Mouse (Mus musculus) small intestine, adult 10 weeks (tissue): ENCODE data around the gene Oxct2b. TPM values are rescaled to one million over a fixed set of nuclear protein-coding genes. Genes with fewer than 3 reads are reported as not detected.

Source experiments
- polyA plus RNA-seq: library from polyadenylated mRNA; stranded (reverse); fragments of 350-450 nt; fragmentation: Illumina TruSeq; extraction: RNeasy Lipid Tissue Mini Kit (QIAGEN cat#74804); gene quantifications from one replicate; pipeline ENCODE4 v1.2.3, GENCODE M21; 2014; ENCODE audit warnings: low replicate concordance

Gene Oxct2b
- not detected for polyA plus RNA-seq

DNA sequence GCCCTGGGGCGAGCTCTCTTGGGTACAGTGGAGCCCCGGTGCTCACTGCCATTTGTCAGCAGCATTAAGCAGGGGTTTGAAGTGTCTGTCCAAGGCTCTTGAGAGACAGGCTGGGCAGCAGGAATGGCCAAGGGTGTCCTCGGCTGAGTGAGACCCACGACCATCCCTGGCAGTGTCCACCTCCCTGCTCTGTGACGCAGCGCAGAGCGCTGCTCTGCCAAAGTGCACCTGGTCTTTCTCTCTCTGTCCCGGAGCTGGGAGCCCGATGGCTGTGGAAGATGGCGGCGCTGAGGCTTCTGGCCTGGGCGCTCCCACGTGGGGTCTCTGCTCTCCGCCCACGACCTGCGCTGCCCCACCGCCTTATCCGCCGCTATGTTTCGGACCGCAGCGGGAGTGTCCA lies at the start of gene Oxct2b:
Oxct2b (plus strand) TSS at position 256 of the 400 bp plus-strand sequence.

DNA sequence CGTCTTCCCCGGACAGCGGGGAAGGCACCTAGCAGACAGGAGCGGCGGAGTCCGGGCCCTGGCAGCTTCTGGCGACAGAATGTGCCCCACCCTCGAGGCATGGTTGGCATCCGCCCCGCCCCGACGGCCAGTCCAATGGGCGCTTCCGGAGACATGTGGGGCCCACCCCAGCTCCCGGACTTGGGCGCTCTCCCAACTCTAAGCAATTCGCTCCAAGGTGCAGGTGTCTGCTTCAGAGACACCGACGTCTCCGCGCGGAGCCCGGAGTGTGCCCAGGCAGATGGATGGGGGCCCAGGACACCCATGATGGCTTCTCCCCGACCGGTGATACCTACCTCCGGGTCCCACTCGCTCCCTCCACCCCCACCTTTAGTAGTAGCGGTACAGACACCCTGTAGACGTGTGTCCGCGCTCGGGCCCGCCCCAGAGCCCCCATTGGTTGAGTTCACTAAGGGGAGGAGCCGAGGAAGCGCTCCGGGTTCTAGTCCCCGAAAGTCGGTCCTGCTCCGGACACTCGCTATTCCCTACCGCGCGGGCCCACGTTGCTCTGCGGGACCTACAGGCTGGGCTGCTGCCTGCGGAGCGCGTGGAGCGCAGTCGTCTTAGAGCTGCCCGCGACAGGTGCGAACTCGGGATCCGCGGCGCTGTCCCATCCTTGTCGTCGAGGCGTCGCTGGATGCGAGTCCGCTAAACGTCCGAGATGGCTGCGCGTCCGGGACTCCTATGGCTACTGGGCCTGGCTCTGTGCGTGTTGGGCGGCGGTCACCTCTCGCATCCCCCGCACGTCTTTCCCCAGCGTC lies 11.2 kb upstream of the Oxct2b start, which contains the start of gene Bmp8b:
Bmp8b (plus strand) TSS at position 515 of the 800 bp plus-strand sequence.

DNA sequence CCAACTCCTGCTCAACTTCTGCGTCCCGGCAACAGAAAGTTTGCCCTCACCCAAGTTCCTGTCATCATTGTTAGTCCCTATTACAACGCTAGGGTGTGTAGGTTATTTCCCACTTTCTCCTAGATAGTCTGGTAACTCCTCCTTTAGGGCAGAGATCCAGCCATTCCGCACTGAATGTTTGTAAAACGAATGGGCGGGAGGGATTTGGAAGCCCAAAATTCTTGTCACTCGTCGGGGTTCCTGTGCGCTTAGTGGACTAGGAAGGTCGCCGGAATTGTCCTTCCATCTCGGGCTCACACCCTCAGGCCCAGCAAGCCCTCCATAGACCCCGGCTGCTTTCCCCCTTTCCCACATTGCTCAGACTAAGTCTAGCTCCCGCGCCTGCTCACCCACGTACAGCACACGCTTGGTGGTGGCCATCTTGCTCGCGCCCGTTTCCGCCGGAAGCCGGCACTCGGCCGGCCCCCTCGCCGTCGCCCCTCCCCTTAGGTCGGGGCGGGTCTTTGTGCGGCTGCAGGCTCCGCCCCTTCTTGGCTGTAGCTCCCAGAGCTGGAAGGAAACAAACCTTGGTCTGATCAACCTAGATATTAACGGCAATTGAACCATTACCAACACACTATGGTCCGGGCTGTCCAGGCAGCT lies 23.6 kb downstream of the Oxct2b start, which contains the start of gene Ppie:
Ppie (minus strand) TSS at position 439 of the 642 bp plus-strand sequence.

Other genes with a start within 250 kb of the Oxct2b start
- 78.7 TPM for gene Cap1, start 230.2 kb upstream of the Oxct2b start, polyA plus RNA-seq
- gene Mfsd2a, start 155.1 kb upstream of the Oxct2b start, polyA plus RNA-seq, result 1.7 TPM
- gene Mycl, start 120.6 kb upstream of the Oxct2b start, polyA plus RNA-seq, result 2.2 TPM
- 10.4 TPM for gene Trit1, start 99.7 kb upstream of the Oxct2b start, polyA plus RNA-seq
- gene Bmp8b, start 11.1 kb upstream of the Oxct2b start, polyA plus RNA-seq, result 1.4 TPM
- 6.7 TPM for gene Ppie, start 23.7 kb downstream of the Oxct2b start, polyA plus RNA-seq
- 0.41 TPM for gene Hpcal4, start 67.0 kb downstream of the Oxct2b start, polyA plus RNA-seq
- gene Nt5c1a, start 85.2 kb downstream of the Oxct2b start, polyA plus RNA-seq, result not detected
- gene Heyl, start 117.3 kb downstream of the Oxct2b start, polyA plus RNA-seq, result 0.52 TPM
- gene Pabpc4, start 146.1 kb downstream of the Oxct2b start, polyA plus RNA-seq, result 23.7 TPM
- not detected for gene Oxct2a, start 207.4 kb downstream of the Oxct2b start, polyA plus RNA-seq
- 5.5 TPM for gene Bmp8a, start 227.0 kb downstream of the Oxct2b start, polyA plus RNA-seq